Mouse (Mus musculus): ENCODE results near the gene Pon2.
"Not testable (repeated sequence)": the region's sequence is repeated elsewhere in the genome, so short reads cannot be mapped to it uniquely, and the experiment has no call there.

Gene Pon2

DNA sequence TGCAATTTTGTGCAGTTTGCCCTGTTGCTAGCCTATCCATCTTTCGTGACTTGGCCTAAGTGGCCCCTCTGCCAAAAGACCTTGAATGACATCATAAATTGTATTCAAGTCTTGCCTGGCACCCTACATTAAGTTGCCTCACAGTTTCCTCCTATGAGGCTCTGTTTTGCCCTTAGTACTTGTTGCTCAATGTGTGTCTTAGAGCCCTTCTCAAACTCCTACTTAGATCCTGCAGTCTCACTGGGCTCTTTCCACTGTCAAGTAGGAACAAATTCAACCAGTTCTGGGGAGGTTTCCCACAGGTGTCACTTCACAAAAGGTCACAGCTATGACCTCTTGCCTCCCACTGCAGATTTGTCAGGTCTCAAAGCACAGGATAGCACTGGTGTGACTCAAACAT lies 64.4 kb downstream of the Pon2 start:
- no peak for DNase-seq (ENCODE audit: extremely low spot score, low read depth, low spot score)

DNA sequence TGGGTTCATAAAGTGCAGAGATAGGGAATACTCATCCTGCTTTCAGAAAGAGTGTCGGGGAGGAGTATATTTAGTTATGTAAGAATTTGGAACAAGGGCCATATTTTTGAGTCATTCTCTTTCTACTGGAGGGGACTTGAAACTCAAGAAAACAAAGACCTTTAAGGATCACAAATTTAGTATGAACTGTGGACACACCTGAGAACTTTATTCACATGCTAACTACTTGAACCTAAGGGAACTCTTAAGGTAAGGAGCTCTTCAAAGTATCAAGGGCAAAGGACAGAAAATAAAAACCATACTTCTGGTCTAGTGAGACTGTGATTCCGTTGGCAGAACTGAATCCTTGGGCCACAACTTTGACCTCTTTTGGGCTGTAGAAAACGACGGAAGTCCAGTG lies 66.2 kb downstream of the Pon2 start:
- no peak for DNase-seq (ENCODE audit: extremely low spot score, low read depth, low spot score)

DNA sequence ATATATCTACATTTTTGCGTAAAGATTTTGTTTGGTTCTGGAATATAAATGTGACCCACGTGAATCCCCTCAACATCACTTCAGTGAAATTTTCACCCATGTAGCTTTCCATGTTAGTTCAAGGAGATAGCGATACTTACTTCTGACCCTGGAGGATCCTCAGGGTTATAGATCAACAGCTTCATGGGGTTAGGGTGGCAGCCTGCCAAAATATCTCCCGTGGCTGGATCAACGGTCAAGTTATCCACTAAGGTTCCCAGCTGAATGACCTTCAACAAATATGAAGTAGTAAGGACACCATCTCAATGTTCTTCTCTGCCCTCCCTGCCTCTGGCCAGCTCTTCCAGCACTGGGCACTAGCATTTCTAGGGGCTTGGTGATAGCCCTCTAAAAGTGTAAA lies 68.0 kb downstream of the Pon2 start:
- DNase-seq (ENCODE audit: extremely low spot score, low read depth, low spot score): no peak

DNA sequence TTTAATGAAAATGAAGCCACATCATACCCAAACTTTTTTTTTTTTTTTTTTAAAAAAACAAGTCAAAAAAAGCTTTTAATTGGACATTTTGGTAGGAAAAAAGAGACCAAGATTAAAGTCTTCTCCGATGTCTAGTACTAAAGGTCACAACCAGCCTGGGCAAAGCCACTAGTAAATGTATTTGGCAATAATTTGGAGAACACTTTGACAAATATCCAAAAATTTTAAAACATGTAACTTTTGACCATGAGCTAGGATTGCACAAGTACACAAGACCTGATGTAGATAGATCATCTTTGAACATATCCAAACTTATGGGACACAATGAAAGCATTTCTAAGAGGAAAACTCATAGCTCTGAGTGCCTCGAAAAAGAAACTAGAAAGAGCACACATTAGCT lies 74.7 kb downstream of the Pon2 start:
- DNase-seq (ENCODE audit: extremely low spot score, low read depth, low spot score): not testable (repeated sequence)

DNA sequence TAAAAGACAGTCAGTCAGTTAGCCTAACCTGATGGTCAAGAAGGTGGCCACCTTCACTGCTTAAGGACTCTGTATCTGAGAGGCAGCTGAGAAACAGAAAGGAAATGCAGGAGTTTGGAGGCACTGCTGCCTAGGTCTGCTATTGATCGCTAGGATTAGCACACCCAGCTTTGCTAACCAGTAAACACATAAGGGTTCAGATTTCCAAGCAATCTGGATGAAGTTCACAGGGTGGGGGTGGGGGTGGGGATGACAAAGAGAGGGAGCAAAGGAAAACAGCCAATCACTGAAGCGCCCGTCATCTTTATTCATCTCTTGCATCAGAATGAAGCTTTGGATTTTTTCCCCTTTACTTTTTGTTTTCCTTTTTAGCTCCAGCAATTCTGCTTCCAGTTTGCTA lies 76.2 kb downstream of the Pon2 start:
- DNase-seq (ENCODE audit: extremely low spot score, low read depth, low spot score): no peak

DNA sequence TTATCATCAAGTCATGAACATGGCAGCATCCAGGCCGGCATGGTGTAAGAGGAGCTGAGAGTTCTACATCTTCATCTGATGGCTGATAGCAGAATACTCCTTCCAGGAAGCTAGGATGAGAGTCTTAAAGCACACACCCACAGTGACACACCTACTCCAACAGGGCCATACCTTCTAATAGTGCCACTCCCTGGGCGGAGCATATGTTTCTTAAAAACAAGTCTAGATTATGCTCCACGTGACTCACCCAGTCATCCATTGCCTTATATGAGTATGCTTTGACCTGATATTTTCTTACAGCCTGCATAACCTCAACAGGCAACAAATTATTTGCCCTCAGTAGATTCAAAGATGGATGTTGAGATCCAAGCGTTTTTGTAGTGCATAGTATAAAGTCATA lies 80.1 kb downstream of the Pon2 start:
- no peak for DNase-seq (ENCODE audit: extremely low spot score, low read depth, low spot score)
